Mouse (Mus musculus) activated CD4-positive, CD25-positive, alpha-beta regulatory T cell (primary cell): Measurements from ENCODE around the gene Brk1. TPM values are rescaled to one million over a fixed set of nuclear protein-coding genes. Genes with fewer than 3 reads are reported as not detected.

Experiments used
- polyA plus RNA-seq, 2 experiments: library from polyadenylated mRNA; unstranded; fragments of 100-300 nt; shearing (Covaris generic); gene quantifications; one replicate each; pipeline ENCODE4 v1.2.1; 2017

Brk1 gene
- polyA plus RNA-seq: 100 to 1,000 TPM; 245 to 260 TPM

GRCm38 (mm10) chr6:113604432-113605223, at the start of gene Brk1:
Gene Brk1, plus strand, starts transcription at chr6:113604772.

GRCm38 (mm10) chr6:113600543-113601139, 3.9 kb upstream of the Brk1 start, which contains the start of gene Fancd2os:
Gene Fancd2os, minus strand, starts transcription at chr6:113600715.

GRCm38 (mm10) chr6:113623941-113624751, 19.6 kb downstream of the Brk1 start, which contains the start of gene Vhl:
Gene Vhl, plus strand, starts transcription at chr6:113623959.

GRCm38 (mm10) chr6:113638302-113639040, 33.9 kb downstream of the Brk1 start, which contains the start of gene Irak2:
Gene Irak2, plus strand, starts transcription at chr6:113638467.

Other genes starting within 250 kb of the Brk1 start
- gene Tada3, start 226.9 kb upstream of the Brk1 start, polyA plus RNA-seq: 10 to 100 TPM; 41.1 to 54.4 TPM
- 100 to 1,000 TPM; 462 to 693 TPM for gene Arpc4, start 226.7 kb upstream of the Brk1 start, polyA plus RNA-seq
- 10 to 100 TPM in 1 of 2 experiments, 1 to 10 TPM in 1; 9.7 to 15.2 TPM for gene Ttll3, start 215.5 kb upstream of the Brk1 start, polyA plus RNA-seq
- 10 to 100 TPM; 14.5 to 22.2 TPM for gene Rpusd3, start 185.4 kb upstream of the Brk1 start, polyA plus RNA-seq
- under 1 TPM in 1 of 2 experiments, not detected in 1; 0.93 TPM for gene Cidec, start 169.0 kb upstream of the Brk1 start, polyA plus RNA-seq
- gene Jagn1, start 162.2 kb upstream of the Brk1 start, polyA plus RNA-seq: 10 to 100 TPM; 43.6 to 54.2 TPM
- under 1 TPM; 0.21 to 0.69 TPM for gene Il17re, start 146.3 kb upstream of the Brk1 start, polyA plus RNA-seq
- under 1 TPM; 0.36 to 0.42 TPM for gene Il17rc, start 133.3 kb upstream of the Brk1 start, polyA plus RNA-seq
- 1 to 10 TPM; 5.9 to 8.9 TPM for gene Creld1, start 121.5 kb upstream of the Brk1 start, polyA plus RNA-seq
- gene Prrt3, start 102.8 kb upstream of the Brk1 start, polyA plus RNA-seq: under 1 TPM; 0.31 to 0.48 TPM
- gene Emc3, start 73.1 kb upstream of the Brk1 start, polyA plus RNA-seq: 10 to 100 TPM; 92.2 to 98.0 TPM
- 1 to 10 TPM; 4.3 to 4.5 TPM for gene Fancd2, start 73.1 kb upstream of the Brk1 start, polyA plus RNA-seq
- not detected for gene Fancd2os, start 4.1 kb upstream of the Brk1 start, polyA plus RNA-seq
- 10 to 100 TPM; 28.5 to 32.0 TPM for gene Vhl, start 19.2 kb downstream of the Brk1 start, polyA plus RNA-seq
- 10 to 100 TPM; 27.6 to 42.3 TPM for gene Irak2, start 33.7 kb downstream of the Brk1 start, polyA plus RNA-seq
- 10 to 100 TPM in 1 of 2 experiments, 1 to 10 TPM in 1; 9.4 to 11.4 TPM for gene Tatdn2, start 92.3 kb downstream of the Brk1 start, polyA plus RNA-seq
- 1 to 10 TPM in 1 of 2 experiments, not detected in 1; 1.3 TPM for gene Ghrl, start 115.1 kb downstream of the Brk1 start, polyA plus RNA-seq
- gene Sec13, start 136.0 kb downstream of the Brk1 start, polyA plus RNA-seq: 100 to 1,000 TPM; 167 to 195 TPM